Mouse (Mus musculus) thymus, adult 2 months (tissue): ENCODE results near the gene Angptl2.

Experiments used
- CTCF ChIP-seq: fragments of 200-500 bp; IDR thresholded peaks from 2 replicates; pipeline ENCODE4 v1.5.1; 2012; ENCODE audit warnings: mild to moderate bottlenecking, control low read depth, low read length, moderate library complexity, borderline replicate concordance; ENCODE audit not compliant: control insufficient read depth, poor library complexity, insufficient read depth; ENCODE audit errors: extremely low read depth
- POLR2A ChIP-seq: fragments of 200-500 bp; IDR thresholded peaks from 2 replicates; pipeline ENCODE4 v1.6.1; 2012; ENCODE audit warnings: mild to moderate bottlenecking, low read length, control low read depth, moderate library complexity; ENCODE audit not compliant: control insufficient read depth, poor library complexity, insufficient read depth; ENCODE audit errors: extremely low read depth

DNA sequence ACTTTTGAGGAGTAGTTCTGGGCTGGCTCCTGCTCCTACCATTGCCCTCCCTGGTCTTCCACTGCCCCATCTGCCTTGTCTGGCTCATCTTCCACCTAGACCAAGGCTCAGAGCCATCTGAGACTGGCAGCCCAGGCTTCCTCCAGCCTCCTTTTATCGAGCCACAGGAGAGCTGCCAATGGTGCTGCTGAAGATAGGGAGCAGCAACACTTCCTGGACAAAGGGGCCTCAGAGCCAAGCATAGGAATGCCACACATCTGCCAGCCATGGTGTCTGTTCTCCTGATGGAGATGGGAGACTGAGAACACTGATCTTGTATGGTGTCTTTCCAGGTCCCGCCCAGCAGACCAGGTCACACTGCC, 53.2 kb downstream of the Angptl2 start:
- TF ChIP-seq POLR2A (no peak), CTCF (no peak)
